Mouse (Mus musculus) E14TG2a.4 (cell line): ENCODE results near the gene Unc5b.

Experiments used
- CTCF ChIP-seq: conservative IDR thresholded peaks from 2 replicates; pipeline ENCODE4 v1.5.1; 2014; ENCODE audit warnings: low read length
- POU5F1 ChIP-seq: IDR thresholded peaks from 2 replicates; pipeline ENCODE4 v1.6.1; 2014; ENCODE audit warnings: low read length, borderline replicate concordance

- TF ChIP-seq CTCF (no peak), POU5F1 (no peak)
Measured at GRCm38 (mm10) chr10:60742942-60743341, 88.4 kb downstream of the Unc5b start.
